Mouse (Mus musculus) adipocyte (in vitro differentiated cells): ENCODE measurements around the gene Cmtm2b.
"Not testable (repeated sequence)": the region's sequence is repeated elsewhere in the genome, so short reads cannot be mapped to it uniquely, and the experiment has no call there.

Experiments used
- DNase-seq: peaks from one replicate; pipeline ENCODE4 v3.0.0-alpha.2; 2016; ENCODE audit warnings: low spot score

The Cmtm2b gene

DNA sequence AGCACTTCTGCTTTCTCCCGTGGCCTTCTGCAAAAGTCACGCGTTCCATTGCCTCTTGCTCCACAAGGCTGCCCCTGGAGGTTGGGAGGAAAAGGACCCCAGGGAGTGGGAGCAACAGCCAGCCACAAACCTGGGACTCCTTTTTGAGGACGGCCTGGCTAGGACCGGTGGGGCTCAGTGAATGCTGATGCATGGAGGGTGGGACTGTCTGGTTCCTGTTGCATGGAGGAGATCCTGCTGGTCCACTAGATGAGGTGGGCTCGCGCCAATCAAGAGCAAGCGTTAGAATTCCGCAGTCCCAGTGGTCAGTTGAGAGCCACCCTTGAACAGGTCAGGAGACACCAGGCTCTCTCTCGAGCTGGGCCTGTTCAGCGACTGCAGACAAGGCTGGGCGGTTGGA, at the start of gene Cmtm2b:
Gene Cmtm2b (plus strand): TSS at position 301 of the 400 bp plus-strand sequence.
- not testable (repeated sequence) for DNase-seq

- DNase-seq, result not testable (repeated sequence)
These were observed 28.9 kb upstream of the Cmtm2b start, which contains the start of gene Cmtm2a for GRCm38 (mm10) chr8:104293081-104293480. Gene Cmtm2a (minus strand): TSS chr8:104293181.

- no peak for DNase-seq
These were observed 27.6 kb upstream of the Cmtm2b start for GRCm38 (mm10) chr8:104294396-104294795.

GRCm38 (mm10) chr8:104301577-104301976, 20.5 kb upstream of the Cmtm2b start:
- DNase-seq, result not testable (repeated sequence)

- not testable (repeated sequence) for DNase-seq
These were observed 19.5 kb upstream of the Cmtm2b start for GRCm38 (mm10) chr8:104302536-104302935.

- DNase-seq, result no peak
These were observed 17.1 kb upstream of the Cmtm2b start for GRCm38 (mm10) chr8:104304962-104305361.

- not testable (repeated sequence) for DNase-seq
These were observed 13.7 kb upstream of the Cmtm2b start for GRCm38 (mm10) chr8:104308341-104308740.

DNA sequence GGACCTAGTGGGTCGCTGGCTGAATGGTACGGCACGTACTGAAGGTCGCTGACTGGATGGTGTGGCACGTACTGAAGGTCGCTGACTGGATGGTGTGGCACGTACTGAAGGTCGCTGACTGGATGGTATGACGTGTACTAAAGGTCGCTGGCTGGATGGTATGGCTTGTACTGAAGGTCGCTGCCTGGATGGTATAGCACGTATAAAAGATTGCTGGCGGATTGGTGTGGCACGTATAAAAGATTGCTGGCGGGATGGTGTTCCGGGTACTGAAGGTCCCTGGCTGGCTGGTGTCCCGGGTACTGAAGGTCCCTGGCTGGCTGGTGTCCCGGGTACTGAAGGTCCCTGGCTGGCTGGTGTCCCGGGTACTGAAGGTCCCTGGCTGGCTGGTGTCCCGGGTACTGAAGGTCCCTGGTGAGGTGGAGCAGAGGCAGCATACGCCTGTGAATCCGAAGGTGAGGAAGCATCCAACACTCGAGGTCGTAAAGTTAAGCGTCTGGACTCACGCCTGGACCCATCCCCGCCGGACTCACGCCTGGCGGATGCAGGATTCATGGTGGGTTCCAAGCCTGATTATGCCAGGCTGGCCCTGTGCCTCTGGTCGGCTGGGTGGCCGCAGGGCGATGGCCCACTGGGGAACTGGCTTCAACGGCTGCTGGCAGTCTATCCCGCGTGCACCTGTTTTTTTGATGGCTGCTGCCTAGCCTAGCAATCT, 12.4 kb upstream of the Cmtm2b start, which contains the start of the genes Gm45711 and Cmtm1:
Gene Gm45711 (minus strand): TSS at position 641 of the 715 bp plus-strand sequence.
Gene Cmtm1 (minus strand): TSS at position 705 of the 715 bp plus-strand sequence.
- DNase-seq, result not testable (repeated sequence)

GRCm38 (mm10) chr8:104312023-104312422, 10.0 kb upstream of the Cmtm2b start:
- not testable (repeated sequence) for DNase-seq

- DNase-seq, result peak; percentile 22
These were observed 8.7 kb upstream of the Cmtm2b start for GRCm38 (mm10) chr8:104313311-104313710.

- DNase-seq, result not testable (repeated sequence)
These were observed 763 bp upstream of the Cmtm2b start, which contains the start of gene Gm11020 for GRCm38 (mm10) chr8:104321267-104321666. Gene Gm11020 (plus strand): TSS chr8:104321567.

GRCm38 (mm10) chr8:104332665-104333631, 10.9 kb downstream of the Cmtm2b start:
- no peak for DNase-seq

- no peak for DNase-seq
These were observed 11.8 kb downstream of the Cmtm2b start for GRCm38 (mm10) chr8:104333786-104334185.

DNA sequence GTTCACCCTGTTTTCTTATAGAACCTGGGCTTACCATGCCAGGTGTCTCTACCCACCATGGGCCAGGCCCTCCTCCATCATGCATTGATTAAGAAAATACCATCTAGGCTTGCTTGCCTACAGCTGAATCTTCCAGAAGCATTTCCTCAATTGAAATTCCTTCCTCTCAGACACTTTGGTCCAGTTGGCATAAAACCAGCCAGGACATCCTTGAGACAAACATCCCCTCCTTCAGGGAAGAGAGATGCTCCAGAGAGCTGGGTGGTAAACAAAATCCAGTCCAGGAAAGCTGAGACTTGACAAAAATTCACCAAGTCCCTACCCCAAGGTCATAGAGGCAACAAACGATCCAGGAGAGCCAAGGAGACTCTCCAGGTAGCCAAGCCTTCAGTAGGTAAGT, 12.2 kb downstream of the Cmtm2b start:
- DNase-seq, result no peak

DNA sequence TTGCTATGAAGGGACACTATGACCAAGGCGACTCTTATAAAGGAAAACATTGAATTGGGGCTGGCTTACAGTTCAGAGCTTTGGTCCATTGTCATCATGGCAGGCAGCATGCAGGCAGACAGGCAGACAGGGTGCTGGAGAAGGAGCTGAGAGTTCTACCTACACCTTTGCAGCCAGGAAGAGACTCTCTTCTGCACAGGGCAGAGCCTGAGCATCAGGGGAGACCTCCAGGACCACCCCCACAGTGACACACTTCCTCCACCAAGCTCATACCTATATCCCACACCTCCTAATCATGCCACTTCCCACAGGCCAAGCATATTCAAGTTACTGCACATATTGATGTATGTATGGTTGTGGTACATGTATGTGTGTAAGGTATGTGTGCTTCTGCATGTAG, 14.8 kb downstream of the Cmtm2b start:
- no peak for DNase-seq

- DNase-seq, result no peak
These were observed 15.9 kb downstream of the Cmtm2b start for GRCm38 (mm10) chr8:104337890-104338289.

DNA sequence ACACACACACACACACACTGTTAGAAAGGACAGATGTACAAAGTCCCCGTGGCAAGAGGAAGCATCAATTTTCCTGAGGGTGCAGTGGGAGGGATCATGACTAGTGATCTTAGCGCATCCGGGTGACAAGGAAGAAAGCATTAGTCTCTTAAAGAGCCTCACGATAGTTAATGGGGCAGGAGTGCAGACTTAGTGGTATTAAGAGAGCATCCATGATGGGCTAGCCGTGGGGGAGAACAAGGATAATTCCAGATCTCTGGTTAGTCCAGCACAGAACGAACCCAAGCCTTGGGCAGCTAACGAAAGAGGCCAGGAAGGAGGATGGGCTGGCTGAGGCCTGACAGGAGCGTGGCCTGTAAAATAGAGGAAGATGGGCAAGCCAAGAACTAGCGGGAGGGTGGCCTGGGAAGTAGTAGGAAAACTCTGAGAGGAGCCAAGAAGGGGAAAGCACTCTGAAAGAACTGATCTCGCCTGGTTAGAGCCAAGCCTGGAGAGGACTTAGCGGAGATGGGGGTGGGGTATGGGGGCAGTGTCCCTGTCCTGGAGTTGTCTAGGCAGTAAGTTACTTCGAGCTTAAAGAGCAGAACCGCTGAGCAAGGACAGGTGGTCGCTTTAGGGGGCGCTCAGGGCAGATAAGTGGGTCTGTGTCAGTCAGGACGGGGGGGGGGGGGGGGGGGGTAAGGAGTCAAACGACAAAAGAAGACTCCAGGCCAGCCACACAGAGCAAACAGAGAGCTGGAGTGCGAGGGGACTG, 17.4 kb downstream of the Cmtm2b start, which contains the start of gene Cmtm3:
Gene Cmtm3 (plus strand): TSS at position 182 of the 754 bp plus-strand sequence.
- DNase-seq, result peak; percentile 35

GRCm38 (mm10) chr8:104339983-104340232, 17.9 kb downstream of the Cmtm2b start:
- no peak for DNase-seq

GRCm38 (mm10) chr8:104340233-104341105, 18.4 kb downstream of the Cmtm2b start:
- DNase-seq, result peak; percentile 75

- DNase-seq, result peak; percentile 81
These were observed 19.1 kb downstream of the Cmtm2b start for GRCm38 (mm10) chr8:104341106-104341561.

GRCm38 (mm10) chr8:104341678-104342077, 19.6 kb downstream of the Cmtm2b start:
- DNase-seq, result no peak
